Mouse (Mus musculus) embryonic fibroblast, embryonic 13.5 days (primary cell): ENCODE results near the gene Ndufs6. TPM values are rescaled to one million over a fixed set of nuclear protein-coding genes. Genes with fewer than 3 reads are reported as not detected.

Experiments used
- H3K27ac ChIP-seq: 2 replicates; pipeline ENCODE4 v1.5.1; 2012; ENCODE audit warnings: low read length, control low read depth, inconsistent platforms; ENCODE audit not compliant: insufficient read depth
- H3K4me1 ChIP-seq: 2 replicates; pipeline ENCODE4 v1.6.1; 2011; ENCODE audit warnings: low read length; ENCODE audit not compliant: control insufficient read depth, insufficient read depth
- H3K4me3 ChIP-seq: 2 replicates; pipeline ENCODE4 v1.5.1; 2011; ENCODE audit warnings: mild to moderate bottlenecking, control low read depth, low read length; ENCODE audit not compliant: insufficient read depth
- CTCF ChIP-seq: IDR thresholded peaks from 2 replicates; pipeline ENCODE4 v1.5.1; 2011; ENCODE audit warnings: mild to moderate bottlenecking, control low read depth, low read length, moderate library complexity, borderline replicate concordance; ENCODE audit not compliant: insufficient read depth
- POLR2A ChIP-seq: IDR thresholded peaks from 2 replicates; pipeline ENCODE4 v1.6.1; 2011; ENCODE audit warnings: low read depth, mild to moderate bottlenecking, control low read depth, low read length, moderate library complexity
- polyA plus RNA-seq: library from polyadenylated mRNA; stranded (reverse); fragments of >200 nt; gene quantifications from 2 replicates; pipeline ENCODE4 v1.2.4, GENCODE M21; 2011; ENCODE audit warnings: low read depth; ENCODE audit not compliant: missing spikeins, insufficient read length

The Ndufs6 gene
- polyA plus RNA-seq, 1 experiment = 102 TPM

DNA sequence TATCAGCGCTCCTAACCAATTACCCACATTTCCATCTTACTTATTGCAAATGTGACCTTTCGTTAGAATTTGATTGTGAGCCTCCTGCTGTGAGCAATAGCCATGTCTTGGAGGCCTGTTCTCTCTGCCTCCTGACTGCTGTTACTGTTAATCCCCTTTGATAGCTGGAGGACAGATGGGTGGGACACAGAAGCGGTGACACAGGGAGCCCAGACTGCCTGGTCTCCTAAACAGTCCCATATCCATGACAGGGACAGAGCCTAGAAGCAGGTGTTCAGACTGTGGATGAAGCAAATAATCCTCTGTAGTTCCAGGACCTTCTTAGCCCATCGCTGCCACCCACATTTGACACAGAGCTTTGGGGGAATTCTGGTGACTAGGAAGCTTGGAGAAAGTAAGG lies 21.9 kb downstream of the Ndufs6 start:
- Histone ChIP-seq H3K4me1 (no peaks in the 10 kb centered on the region), H3K4me3 (no peak overlapping the region), H3K27ac (no peak overlapping the region)
- TF ChIP-seq CTCF = no peak
- TF ChIP-seq POLR2A = no peak

DNA sequence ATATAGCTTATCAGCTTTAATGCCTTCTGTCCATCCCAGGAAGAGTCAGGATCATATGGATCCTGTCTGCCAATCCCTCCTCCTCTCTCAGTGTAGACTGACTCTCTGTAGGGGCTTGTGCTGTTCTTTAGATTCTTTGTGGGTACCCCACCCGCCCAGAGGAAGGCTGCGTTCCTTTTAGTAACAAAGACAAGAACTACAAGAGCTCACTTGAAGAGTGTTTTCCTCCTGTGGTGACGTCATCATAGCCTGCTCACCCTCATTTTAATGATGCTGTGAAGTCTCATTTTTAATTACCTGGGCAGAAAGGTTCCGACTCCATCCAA lies 22.3 kb downstream of the Ndufs6 start:
- H3K4me1 ChIP-seq = no peaks in the 10 kb centered on the region
- TF ChIP-seq CTCF = no peak
- TF ChIP-seq POLR2A = no peak
- H3K4me3 ChIP-seq = no peak overlapping the region
- no peak overlapping the region for H3K27ac ChIP-seq

DNA sequence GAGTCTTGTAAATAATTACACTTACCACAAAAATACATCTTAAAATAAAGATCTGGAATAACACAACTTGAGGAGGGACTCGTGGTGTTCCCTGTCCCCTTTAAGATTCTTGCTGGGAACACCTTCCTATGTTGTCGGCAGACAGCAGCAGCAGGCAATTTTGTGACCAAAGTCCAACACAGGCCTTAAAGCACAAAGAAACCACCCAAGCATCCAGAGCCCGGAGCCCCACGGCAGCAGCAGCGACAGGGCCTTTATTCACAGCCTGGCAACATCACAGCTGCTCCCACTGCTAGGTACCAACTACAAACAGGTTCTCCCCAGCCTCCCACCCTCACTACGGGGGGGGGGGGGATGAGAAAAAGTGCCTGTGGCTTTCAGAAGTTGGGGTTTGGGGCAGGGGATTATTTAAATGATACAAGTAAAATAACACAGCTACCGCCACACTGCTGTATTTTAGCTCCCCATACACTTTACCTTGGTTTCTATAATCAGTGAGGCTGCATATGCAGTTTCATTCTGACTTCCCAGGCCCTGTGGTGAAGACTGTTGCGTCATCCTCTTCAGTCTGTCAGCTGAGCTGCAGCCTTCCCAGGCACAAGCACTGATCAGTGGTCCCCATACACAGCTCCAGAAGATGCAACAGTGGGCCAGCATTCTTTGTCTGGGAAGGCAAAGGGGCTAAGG lies 22.8 kb downstream of the Ndufs6 start:
- TF ChIP-seq POLR2A (no peak), CTCF (no peak)
- no peak overlapping the region for H3K27ac ChIP-seq
- H3K4me1 ChIP-seq = no peaks in the 10 kb centered on the region
- H3K4me3 ChIP-seq = no peak overlapping the region

DNA sequence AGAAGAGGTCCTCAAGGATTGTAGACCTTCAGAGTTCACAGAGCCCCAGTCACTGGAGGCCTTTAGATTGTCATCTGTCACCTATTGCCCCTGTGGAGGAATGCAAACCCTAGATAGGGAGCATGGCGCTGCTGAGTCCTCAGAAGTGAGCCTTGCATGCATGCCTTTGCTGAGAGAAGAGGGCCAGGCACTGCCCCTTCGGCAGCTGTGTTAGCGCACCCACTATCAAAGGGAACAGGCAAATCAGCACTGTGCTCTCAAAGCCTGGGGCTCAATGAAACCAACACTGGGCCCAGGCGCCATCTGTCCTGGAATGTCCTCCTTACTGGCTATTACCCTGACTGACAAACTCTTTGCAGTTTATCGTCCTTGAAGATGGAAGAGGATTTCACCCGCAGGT lies 23.6 kb downstream of the Ndufs6 start:
- no peak overlapping the region for H3K4me3 ChIP-seq
- TF ChIP-seq CTCF (no peak), POLR2A (no peak)
- no peak overlapping the region for H3K27ac ChIP-seq
- H3K4me1 ChIP-seq = no peaks in the 10 kb centered on the region

DNA sequence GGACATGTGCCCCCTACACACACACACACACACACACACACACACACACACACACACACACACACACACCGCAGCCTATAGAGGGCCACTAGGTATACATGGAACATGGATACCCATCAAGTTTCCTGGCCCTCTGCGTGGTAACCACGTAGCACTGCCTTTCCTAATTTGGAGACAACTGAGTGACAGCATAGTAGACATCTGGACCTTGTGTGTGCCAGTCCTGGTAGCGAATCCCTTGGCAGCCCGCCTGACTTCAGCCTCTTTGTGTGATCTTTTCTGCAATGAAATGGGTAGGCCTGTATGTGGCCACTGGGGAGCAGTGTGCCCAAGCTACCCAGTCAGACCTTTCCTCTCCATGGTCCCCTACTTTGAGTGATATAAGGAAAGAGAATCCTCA lies 29.0 kb downstream of the Ndufs6 start:
- Histone ChIP-seq H3K4me3 (no peak overlapping the region), H3K4me1 (no peaks in the 10 kb centered on the region), H3K27ac (no peak overlapping the region)
- TF ChIP-seq CTCF (no peak), POLR2A (no peak)

DNA sequence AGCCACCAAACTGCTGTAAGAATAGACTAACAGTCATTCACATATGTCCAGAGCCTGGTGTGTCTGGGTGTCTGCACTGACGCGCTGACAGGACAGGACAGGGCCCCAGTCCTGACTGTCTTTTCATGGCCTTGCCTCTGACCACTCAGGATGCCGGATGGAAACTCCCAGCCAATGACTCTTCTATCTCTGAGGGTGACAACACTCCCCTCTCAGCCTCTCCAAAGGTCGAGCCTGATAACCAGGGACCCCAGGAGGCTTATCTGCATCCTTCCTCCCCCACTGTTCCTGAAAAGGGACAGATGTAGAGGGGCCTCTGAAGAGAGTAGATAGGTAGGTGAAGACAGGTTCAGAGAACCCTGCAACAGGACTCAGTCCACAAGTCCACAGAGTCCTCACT lies 29.6 kb downstream of the Ndufs6 start:
- Histone ChIP-seq H3K4me3 (no peak overlapping the region), H3K4me1 (no peaks in the 10 kb centered on the region), H3K27ac (no peak overlapping the region)
- TF ChIP-seq POLR2A (no peak), CTCF (no peak)

DNA sequence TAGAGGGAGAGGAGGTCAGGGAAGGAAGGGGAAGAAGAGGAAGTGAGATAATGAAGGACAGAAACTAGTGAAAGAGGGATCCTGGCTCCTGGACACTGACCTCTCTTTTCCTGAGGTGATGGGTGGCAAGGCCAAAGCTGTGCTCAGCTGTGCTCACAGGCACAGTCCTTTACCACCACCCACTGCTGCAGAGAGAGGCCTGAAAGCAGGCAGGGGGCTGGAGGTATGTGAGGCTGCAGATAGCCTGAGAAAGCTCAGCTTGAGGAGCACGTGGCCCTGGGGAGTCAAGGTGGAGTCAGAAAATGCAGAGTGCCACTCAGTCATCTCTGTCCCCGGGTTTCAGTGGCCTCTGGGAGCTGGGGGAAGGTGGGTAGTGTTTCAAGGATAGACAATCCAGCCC lies 37.2 kb downstream of the Ndufs6 start:
- Histone ChIP-seq H3K27ac (no peak overlapping the region), H3K4me3 (no peak overlapping the region), H3K4me1 (no peaks in the 10 kb centered on the region)
- TF ChIP-seq POLR2A (no peak), CTCF (no peak)

DNA sequence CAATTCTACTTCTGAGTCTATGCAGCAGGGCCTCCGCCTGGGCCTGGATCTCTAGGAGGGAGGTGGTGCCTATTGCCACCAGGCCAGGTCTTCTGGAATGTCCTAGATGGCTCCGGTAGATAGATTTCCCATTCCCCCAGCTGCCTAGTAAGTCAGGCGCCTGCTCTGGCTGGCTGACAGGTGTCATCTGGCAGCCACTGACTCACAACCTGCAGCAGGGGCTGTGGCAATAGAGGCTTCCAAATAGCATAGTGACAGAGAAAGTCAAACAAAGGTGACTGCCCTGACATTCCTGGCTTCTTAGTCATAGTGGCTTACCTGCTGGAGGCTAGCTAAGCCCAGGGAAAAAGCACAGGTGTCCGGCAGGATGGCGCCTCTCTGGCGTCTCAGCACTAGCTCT lies 38.1 kb downstream of the Ndufs6 start:
- no peak overlapping the region for H3K27ac ChIP-seq

DNA sequence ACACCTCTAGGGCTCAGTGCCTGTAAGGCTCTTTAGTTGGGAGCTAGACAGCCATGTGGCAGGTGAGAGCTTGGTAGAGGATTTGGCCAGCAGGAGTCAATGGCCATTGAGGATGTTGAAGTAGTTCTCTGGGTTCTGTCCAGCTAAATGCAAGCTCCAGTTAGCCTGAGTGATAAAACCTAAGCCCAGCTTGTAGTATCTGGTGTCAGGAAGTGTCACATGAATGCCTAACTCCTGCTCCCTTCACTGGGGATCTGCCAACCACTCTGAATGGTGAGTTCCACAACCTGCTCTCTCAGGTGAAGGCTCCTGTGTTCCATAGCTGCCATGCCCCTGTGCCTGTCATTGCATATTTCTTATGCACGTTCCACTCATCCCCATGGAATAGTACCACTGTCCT lies 44.8 kb downstream of the Ndufs6 start:
- TF ChIP-seq CTCF (no peak), POLR2A (no peak)
- Histone ChIP-seq H3K4me3 (no peak overlapping the region), H3K27ac (no peak overlapping the region), H3K4me1 (no peaks in the 10 kb centered on the region)

More for the DNA sequence above, 38.1 kb downstream of the Ndufs6 start:
- H3K4me1 ChIP-seq = no peaks in the 10 kb centered on the region
- no peak for TF ChIP-seq POLR2A
- TF ChIP-seq CTCF = no peak
- H3K4me3 ChIP-seq = no peak overlapping the region

DNA sequence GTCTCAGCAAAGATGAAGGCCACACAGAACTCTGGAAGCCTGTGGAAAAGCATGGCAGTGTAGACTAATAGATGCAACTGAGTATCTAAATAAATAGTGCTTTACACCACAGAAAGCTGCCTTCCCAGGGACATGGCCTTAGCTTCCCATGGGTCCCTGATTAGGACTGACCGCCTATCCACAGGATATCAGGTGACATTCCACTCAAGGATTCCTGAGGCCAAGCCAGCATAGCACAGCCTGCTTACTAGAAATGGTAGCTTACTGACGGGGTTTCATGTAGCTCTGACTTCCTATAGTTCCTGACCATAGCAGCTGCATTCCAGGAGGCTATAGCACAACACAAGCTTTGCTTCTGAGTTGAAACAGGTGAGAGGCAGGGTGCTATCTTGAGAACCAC lies 45.9 kb downstream of the Ndufs6 start:
- TF ChIP-seq POLR2A (no peak), CTCF (no peak)
- Histone ChIP-seq H3K4me1 (no peaks in the 10 kb centered on the region), H3K27ac (no peak overlapping the region), H3K4me3 (no peak overlapping the region)

DNA sequence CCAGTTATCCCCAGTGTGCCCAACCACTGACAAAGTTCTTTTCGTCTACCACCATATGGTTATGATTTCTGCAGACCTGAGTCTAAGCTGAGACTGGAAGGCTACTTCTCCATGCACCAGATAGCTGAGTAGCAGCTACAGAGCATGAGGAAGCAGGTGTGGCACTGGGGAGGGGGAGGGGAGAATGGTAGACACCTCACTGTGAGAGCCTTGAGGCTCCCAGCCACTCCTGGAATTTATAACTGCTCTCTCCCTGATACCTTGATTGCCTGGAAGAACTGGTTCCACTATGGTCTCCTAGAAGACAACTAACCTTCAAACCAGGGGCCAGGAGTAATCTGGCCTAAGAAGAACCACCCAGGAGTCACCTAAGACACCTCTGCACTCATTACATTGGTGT lies 49.1 kb downstream of the Ndufs6 start:
- Histone ChIP-seq H3K27ac (no peak overlapping the region), H3K4me3 (no peak overlapping the region), H3K4me1 (no peaks in the 10 kb centered on the region)
- no peak for TF ChIP-seq CTCF
- no peak for TF ChIP-seq POLR2A
